ENCODE assay signal across 8 mouse cellular contexts in genomic region chr12:111038231-111038975, GRCm38 (mm10). TPM values are rescaled to one million over a fixed set of nuclear protein-coding genes. Genes with fewer than 3 reads are reported as not detected.
DNase-seq lines count a peak whose midpoint lies in the region; ATAC-seq and TF ChIP-seq lines count a peak whose summit lies in the region.

No protein-coding gene starts in this region.

- ATAC-seq in intestine, embryonic 14.5 days (replicated peaks; ENCODE audit: low FRiP score, low TSS enrichment, low read depth), result peak; percentile 47
- peak; percentile 43 for ATAC-seq in limb, embryonic 15.5 days (ENCODE audit: insufficient number of reproducible peaks, low FRiP score, low TSS enrichment, low read depth)
- ATAC-seq in midbrain, embryonic 14.5 days (ENCODE audit: low FRiP score, low TSS enrichment), result peak; percentile 66

- H3K9me3 ChIP-seq in intestine, embryonic 14.5 days (ENCODE audit: control insufficient read depth, low read length), result no peaks in the 10 kb centered on the region
- no peaks in the 10 kb centered on the region for H3K9me3 ChIP-seq in limb, embryonic 15.5 days
- H3K9me3 ChIP-seq in midbrain, embryonic 14.5 days (ENCODE audit: control insufficient read depth, low read length), result no peaks in the 10 kb centered on the region

- peak overlapping the region; percentile 58 for H3K27ac ChIP-seq in cortical plate, adult 2 months (ENCODE audit: insufficient read depth, low read length)
- H3K27ac ChIP-seq in intestine, embryonic 14.5 days (ENCODE audit: low read depth), result peak overlapping the region; percentile 98
- peak overlapping the region; percentile 99 for H3K27ac ChIP-seq in limb, embryonic 15.5 days
- peak overlapping the region; percentile 99 for H3K27ac ChIP-seq in midbrain, embryonic 14.5 days (replicated peaks; ENCODE audit: low read depth, low read length)

- H3K27me3 ChIP-seq in intestine, embryonic 14.5 days (replicated peaks; ENCODE audit: control insufficient read depth, insufficient read depth, low read length), result no peaks in the 10 kb centered on the region
- no peaks in the 10 kb centered on the region for H3K27me3 ChIP-seq in limb, embryonic 15.5 days
- no peaks in the 10 kb centered on the region for H3K27me3 ChIP-seq in midbrain, embryonic 14.5 days (ENCODE audit: control insufficient read depth, insufficient read depth, low read length)

- no peak for TF ChIP-seq CTCF in cortical plate, adult 2 months (IDR thresholded peaks at IDR 0.05; ENCODE audit: extremely low read depth, insufficient read depth, low read length)

- peak overlapping the region; percentile 90 for H3K9ac ChIP-seq in intestine, embryonic 14.5 days (ENCODE audit: low read length)
- peak overlapping the region; percentile 75 for H3K9ac ChIP-seq in limb, embryonic 15.5 days
- H3K9ac ChIP-seq in midbrain, embryonic 14.5 days (replicated peaks; ENCODE audit: low read length), result peak overlapping the region; percentile 76

- TF ChIP-seq POLR2A in cortical plate, adult 2 months (IDR thresholded peaks at IDR 0.05; ENCODE audit: extremely low read depth, insufficient read depth, low read length), result peak; percentile 25; the same call in 1 of the 2 replicates

- no peaks in the 10 kb centered on the region; the same call in 1 of the 2 replicates for H3K4me1 ChIP-seq in cortical plate, adult 2 months (ENCODE audit: control insufficient read depth, insufficient read depth, low read length)
- H3K4me1 ChIP-seq in intestine, embryonic 14.5 days (replicated peaks; ENCODE audit: control insufficient read depth, insufficient read depth, low read length), result peaks cover 25% of the 10 kb centered on the region
- H3K4me1 ChIP-seq in limb, embryonic 15.5 days, result peaks cover 24% of the 10 kb centered on the region
- peaks cover 9% of the 10 kb centered on the region for H3K4me1 ChIP-seq in midbrain, embryonic 14.5 days (ENCODE audit: control insufficient read depth, insufficient read depth, low read length)

- H3K4me2 ChIP-seq in intestine, embryonic 14.5 days (ENCODE audit: low read length), result peak overlapping the region; percentile 90
- peak overlapping the region; percentile 87 for H3K4me2 ChIP-seq in limb, embryonic 15.5 days
- peak overlapping the region; percentile 97 for H3K4me2 ChIP-seq in midbrain, embryonic 14.5 days (ENCODE audit: low read length)

- DNase-seq in kidney, adult 18-20 months, result peak; percentile 88
- DNase-seq in kidney, adult 9 months, result no peak
- DNase-seq in gastrocnemius, postnatal 14 days, result peak; percentile 57
- peak; percentile 97 for DNase-seq in intestine, embryonic 14.5 days (ENCODE audit: low spot score)
- peak; percentile 80 for DNase-seq in midbrain, embryonic 14.5 days
- DNase-seq in spleen, postnatal 14 days (ENCODE audit: low spot score in 2 of 2), result peak; percentile 43 to 53

- intact Hi-C loops in gastrocnemius, postnatal 14 days (cut with DNase I; ENCODE audit: low total_unique reads), result no loop called here

- under 1% methylated on average over 54 of the region's 54 CpGs for WGBS in intestine, embryonic 14.5 days
- under 1% methylated on average over 52 of the region's 54 CpGs for WGBS in limb, embryonic 15.5 days
- WGBS in midbrain, embryonic 14.5 days, result under 1% methylated on average over 54 of the region's 54 CpGs

- peak overlapping the region; percentile 78 for H3K4me3 ChIP-seq in cortical plate, adult 2 months (ENCODE audit: insufficient read depth, low read length)
- peak overlapping the region; percentile 98 for H3K4me3 ChIP-seq in intestine, embryonic 14.5 days (ENCODE audit: low read depth, low read length)
- H3K4me3 ChIP-seq in limb, embryonic 15.5 days, result peak overlapping the region; percentile 96
- H3K4me3 ChIP-seq in midbrain, embryonic 14.5 days (replicated peaks; ENCODE audit: low read depth, low read length), result peak overlapping the region; percentile 95

- H3K36me3 ChIP-seq in intestine, embryonic 14.5 days (ENCODE audit: control insufficient read depth, insufficient read depth, low read length), result peaks cover 10% of the 10 kb centered on the region; the same call in 1 of the 2 replicates
- H3K36me3 ChIP-seq in limb, embryonic 15.5 days, result peaks cover 8% of the 10 kb centered on the region
- H3K36me3 ChIP-seq in midbrain, embryonic 14.5 days (ENCODE audit: control insufficient read depth, insufficient read depth, low read length), result 0 out of 2 replicates have a peak, but pooled peaks cover 1% of the 10 kb centered on the region

RNA-seq across cellular contexts. Expression of gene Rcor1, which starts 0.7 kb away (rescaled TPM):
- 11.3 and 11.6 TPM in 2 replicates for polyA plus RNA-seq in cortical plate, adult 2 months (2012; rRNA removed)
- 10 to 100 TPM; 11.5 to 12.7 TPM for total RNA-seq in gastrocnemius, postnatal 14 days (2021)
- 15.9 and 16.7 TPM in 2 replicates for polyA plus RNA-seq in intestine, embryonic 14.5 days (2014; fragmentation: Nextera tagmentation; extraction: Ambion mirVana)
- 12.3 and 13.5 TPM in 2 replicates for polyA plus RNA-seq in limb, embryonic 15.5 days (2015; fragmentation: Nextera tagmentation; extraction: Ambion mirVana)
- 6.6 and 7.6 TPM in 2 replicates for polyA plus RNA-seq in midbrain, embryonic 14.5 days (2014; fragmentation: Nextera tagmentation; extraction: Ambion mirVana)

RNA-seq across cellular contexts. Expression of gene Ankrd9, which starts 59.6 kb away (rescaled TPM):
- polyA plus RNA-seq in cortical plate, adult 2 months (2012; rRNA removed), result 34.7 and 34.8 TPM in 2 replicates
- 100 to 1,000 TPM in 1 of 2 experiments, 10 to 100 TPM in 1; 87.2 to 221 TPM for total RNA-seq in gastrocnemius, postnatal 14 days (2021)
- polyA plus RNA-seq in intestine, embryonic 14.5 days (2014; fragmentation: Nextera tagmentation; extraction: Ambion mirVana), result 13.2 and 17.8 TPM in 2 replicates
- 16.4 and 20.0 TPM in 2 replicates for polyA plus RNA-seq in limb, embryonic 15.5 days (2015; fragmentation: Nextera tagmentation; extraction: Ambion mirVana)
- polyA plus RNA-seq in midbrain, embryonic 14.5 days (2014; fragmentation: Nextera tagmentation; extraction: Ambion mirVana), result 6.7 and 7.4 TPM in 2 replicates
